In genomic region chr15:100467738-100468137, GRCm38 (mm10) we compare ENCODE assay signal across 8 mouse cellular contexts. TPM values are rescaled to one million over a fixed set of nuclear protein-coding genes. Genes with fewer than 3 reads are reported as not detected.
DNase-seq lines count a peak whose midpoint lies in the region; ATAC-seq and TF ChIP-seq lines count a peak whose summit lies in the region.

No protein-coding gene starts in this region.

- no peak for ATAC-seq in lung, embryonic 15.5 days (ENCODE audit: borderline replicate concordance, extremely low read depth, low FRiP score, low TSS enrichment)
- ATAC-seq in forebrain, embryonic 13.5 days: no peak
- ATAC-seq in limb, embryonic 14.5 days (ENCODE audit: low FRiP score, low read depth): no peak
- no peak for ATAC-seq in neural tube, embryonic 15.5 days (ENCODE audit: low FRiP score)
- no peak for ATAC-seq in CD4-positive, CD25-positive, alpha-beta regulatory T cell, adult 4 months

- TF ChIP-seq POLR2A in limb, embryonic 14.5 days (IDR thresholded peaks at IDR 0.05; ENCODE audit: borderline replicate concordance, extremely low read depth, insufficient read depth, insufficient read length): no peak

- H3K4me1 ChIP-seq in lung, embryonic 15.5 days: peaks cover 20% of the 10 kb centered on the region
- H3K4me1 ChIP-seq in forebrain, embryonic 13.5 days: peaks cover 25% of the 10 kb centered on the region
- H3K4me1 ChIP-seq in limb, embryonic 14.5 days (ENCODE audit: control insufficient read depth, insufficient read depth, low read length): peaks cover 17% of the 10 kb centered on the region
- peaks cover 29% of the 10 kb centered on the region for H3K4me1 ChIP-seq in neural tube, embryonic 15.5 days

- H3K27me3 ChIP-seq in lung, embryonic 15.5 days: no peaks in the 10 kb centered on the region
- no peaks in the 10 kb centered on the region for H3K27me3 ChIP-seq in forebrain, embryonic 13.5 days
- no peaks in the 10 kb centered on the region for H3K27me3 ChIP-seq in limb, embryonic 14.5 days (ENCODE audit: control insufficient read depth, insufficient read depth, low read length)
- no peaks in the 10 kb centered on the region for H3K27me3 ChIP-seq in neural tube, embryonic 15.5 days (replicated peaks)

- peaks cover 10% of the 10 kb centered on the region; the same call in 1 of the 2 replicates for H3K36me3 ChIP-seq in lung, embryonic 15.5 days
- H3K36me3 ChIP-seq in forebrain, embryonic 13.5 days (ENCODE audit: poor library complexity, severe bottlenecking): peaks cover 19% of the 10 kb centered on the region
- peaks cover 4% of the 10 kb centered on the region; the same call in 1 of the 2 replicates for H3K36me3 ChIP-seq in limb, embryonic 14.5 days (ENCODE audit: control insufficient read depth, insufficient read depth, low read length)
- peaks cover 8% of the 10 kb centered on the region; the same call in 1 of the 2 replicates for H3K36me3 ChIP-seq in neural tube, embryonic 15.5 days

- no peak overlapping the region; the same call in 1 of the 2 replicates for H3K4me3 ChIP-seq in lung, embryonic 15.5 days
- peak overlapping the region; percentile 80 for H3K4me3 ChIP-seq in forebrain, embryonic 13.5 days
- H3K4me3 ChIP-seq in limb, embryonic 14.5 days (replicated peaks; ENCODE audit: low read length): no peak overlapping the region; the same call in 1 of the 2 replicates
- peak overlapping the region; percentile 82 for H3K4me3 ChIP-seq in neural tube, embryonic 15.5 days (replicated peaks)

- no peak for DNase-seq in lung, postnatal 4 days
- no peak for DNase-seq in limb, embryonic 14.5 days (ENCODE audit: low spot score)
- DNase-seq in frontal cortex, postnatal 14 days (ENCODE audit: low spot score in 2 of 2): no peak
- no peak for DNase-seq in ovary, adult 18-20 months (ENCODE audit: low spot score)

- H3K9ac ChIP-seq in lung, embryonic 15.5 days: no peak overlapping the region
- peak overlapping the region; percentile 87; the same call in 1 of the 2 replicates for H3K9ac ChIP-seq in forebrain, embryonic 13.5 days
- no peak overlapping the region for H3K9ac ChIP-seq in limb, embryonic 14.5 days (ENCODE audit: low read depth, low read length, severe bottlenecking)
- H3K9ac ChIP-seq in neural tube, embryonic 15.5 days (replicated peaks): no peak overlapping the region

- 32% methylated on average over 8 of the region's 8 CpGs for WGBS in lung, embryonic 15.5 days
- 38% methylated on average over 8 of the region's 8 CpGs for WGBS in forebrain, embryonic 13.5 days
- 44% methylated on average over 7 of the region's 8 CpGs for WGBS in limb, embryonic 14.5 days
- 38% methylated on average over 8 of the region's 8 CpGs for WGBS in neural tube, embryonic 15.5 days

- H3K9me3 ChIP-seq in lung, embryonic 15.5 days: no peaks in the 10 kb centered on the region
- no peaks in the 10 kb centered on the region; the same call in 1 of the 2 replicates for H3K9me3 ChIP-seq in forebrain, embryonic 13.5 days (replicated peaks)
- no peaks in the 10 kb centered on the region for H3K9me3 ChIP-seq in limb, embryonic 14.5 days (ENCODE audit: control insufficient read depth, low read length)
- H3K9me3 ChIP-seq in neural tube, embryonic 15.5 days (replicated peaks): no peaks in the 10 kb centered on the region

- no peak overlapping the region for H3K27ac ChIP-seq in lung, embryonic 15.5 days
- no peak overlapping the region for H3K27ac ChIP-seq in forebrain, embryonic 13.5 days
- no peak overlapping the region for H3K27ac ChIP-seq in limb, embryonic 14.5 days (replicated peaks; ENCODE audit: low read depth, low read length)
- H3K27ac ChIP-seq in neural tube, embryonic 15.5 days (replicated peaks): no peak overlapping the region

- H3K4me2 ChIP-seq in lung, embryonic 15.5 days: peak overlapping the region; percentile 93; the same call in 1 of the 2 replicates
- peak overlapping the region; percentile 89 for H3K4me2 ChIP-seq in forebrain, embryonic 13.5 days
- peak overlapping the region; percentile 81 for H3K4me2 ChIP-seq in limb, embryonic 14.5 days (replicated peaks; ENCODE audit: low read depth, low read length, severe bottlenecking)
- H3K4me2 ChIP-seq in neural tube, embryonic 15.5 days: peak overlapping the region; percentile 86

RNA-seq across cellular contexts. Expression of gene Letmd1, which starts 1.1 kb away (rescaled TPM):
- polyA plus RNA-seq in lung, embryonic 15.5 days (2015; fragmentation: Nextera tagmentation; extraction: Ambion mirVana): 19.5 and 21.5 TPM in 2 replicates
- 44.7 and 50.3 TPM in 2 replicates for polyA plus RNA-seq in forebrain, embryonic 13.5 days (2015; fragmentation: Nextera tagmentation; extraction: Ambion mirVana)
- 62.4 and 72.0 TPM in 2 replicates for polyA plus RNA-seq in limb, embryonic 14.5 days (2012; rRNA removed)
- 27.9 and 29.8 TPM in 2 replicates for polyA plus RNA-seq in limb, embryonic 14.5 days (2014; fragmentation: Nextera tagmentation; extraction: Ambion mirVana)
- 50.6 and 57.2 TPM in 2 replicates for polyA plus RNA-seq in neural tube, embryonic 15.5 days (2015; fragmentation: Nextera tagmentation; extraction: Ambion mirVana)
- 10 to 100 TPM; 52.3 to 82.7 TPM for polyA plus RNA-seq in CD4-positive, CD25-positive, alpha-beta regulatory T cell, adult 4 months (2017; shearing (Covaris generic))

RNA-seq across cellular contexts. Expression of gene Csrnp2, which starts 27.6 kb away (rescaled TPM):
- polyA plus RNA-seq in lung, embryonic 15.5 days (2015; fragmentation: Nextera tagmentation; extraction: Ambion mirVana): 12.5 and 12.7 TPM in 2 replicates
- 34.7 and 39.2 TPM in 2 replicates for polyA plus RNA-seq in forebrain, embryonic 13.5 days (2015; fragmentation: Nextera tagmentation; extraction: Ambion mirVana)
- 14.6 and 17.9 TPM in 2 replicates for polyA plus RNA-seq in limb, embryonic 14.5 days (2012; rRNA removed)
- polyA plus RNA-seq in limb, embryonic 14.5 days (2014; fragmentation: Nextera tagmentation; extraction: Ambion mirVana): 18.2 and 20.8 TPM in 2 replicates
- polyA plus RNA-seq in neural tube, embryonic 15.5 days (2015; fragmentation: Nextera tagmentation; extraction: Ambion mirVana): 34.1 and 37.9 TPM in 2 replicates
- 1 to 10 TPM; 1.8 to 2.5 TPM for polyA plus RNA-seq in CD4-positive, CD25-positive, alpha-beta regulatory T cell, adult 4 months (2017; shearing (Covaris generic))

RNA-seq across cellular contexts. Expression of gene Slc11a2, which starts 42.9 kb away (rescaled TPM):
- polyA plus RNA-seq in lung, embryonic 15.5 days (2015; fragmentation: Nextera tagmentation; extraction: Ambion mirVana): 20.3 and 26.0 TPM in 2 replicates
- polyA plus RNA-seq in forebrain, embryonic 13.5 days (2015; fragmentation: Nextera tagmentation; extraction: Ambion mirVana): 21.3 and 22.1 TPM in 2 replicates
- 30.3 and 41.1 TPM in 2 replicates for polyA plus RNA-seq in limb, embryonic 14.5 days (2012; rRNA removed)
- polyA plus RNA-seq in limb, embryonic 14.5 days (2014; fragmentation: Nextera tagmentation; extraction: Ambion mirVana): 20.4 TPM in 2 replicates
- polyA plus RNA-seq in neural tube, embryonic 15.5 days (2015; fragmentation: Nextera tagmentation; extraction: Ambion mirVana): 23.5 and 24.2 TPM in 2 replicates
- polyA plus RNA-seq in CD4-positive, CD25-positive, alpha-beta regulatory T cell, adult 4 months (2017; shearing (Covaris generic)): 10 to 100 TPM; 31.4 to 39.1 TPM

RNA-seq across cellular contexts. Expression of gene Gm5475, which starts 45.8 kb away (rescaled TPM):
- polyA plus RNA-seq in lung, embryonic 15.5 days (2015; fragmentation: Nextera tagmentation; extraction: Ambion mirVana): 0.06 and 0.09 TPM in 2 replicates
- polyA plus RNA-seq in forebrain, embryonic 13.5 days (2015; fragmentation: Nextera tagmentation; extraction: Ambion mirVana): 0.06 TPM in 1 of 2 replicates, not detected in the other
- 0.03 and 0.04 TPM in 2 replicates for polyA plus RNA-seq in limb, embryonic 14.5 days (2012; rRNA removed)
- polyA plus RNA-seq in limb, embryonic 14.5 days (2014; fragmentation: Nextera tagmentation; extraction: Ambion mirVana): 0.12 TPM in 1 of 2 replicates, not detected in the other
- polyA plus RNA-seq in neural tube, embryonic 15.5 days (2015; fragmentation: Nextera tagmentation; extraction: Ambion mirVana): 0.08 and 0.23 TPM in 2 replicates
- polyA plus RNA-seq in CD4-positive, CD25-positive, alpha-beta regulatory T cell, adult 4 months (2017; shearing (Covaris generic)): not detected

Comparison
In these comparisons a context has a peak if more than half of its experiments do, and no peak if none do; other contexts are left out.
1. H3K4me3 ChIP-seq: peak in forebrain, embryonic 13.5 days (single experiment) and neural tube, embryonic 15.5 days (single experiment); none in lung, embryonic 15.5 days (single experiment) and limb, embryonic 14.5 days (single experiment).
2. Peak in every context shown above with its lines, with median percentiles within 50 percentile points of each other: H3K4me2 ChIP-seq.